Mouse (Mus musculus) midbrain, embryonic 11.5 days (tissue): ENCODE results near the gene Gm21190. TPM values are rescaled to one million over a fixed set of nuclear protein-coding genes. Genes with fewer than 3 reads are reported as not detected.
A peak's percentile ranks its signal among the peaks of the same experiment; 100 is the strongest.
"Not testable (repeated sequence)": the region's sequence is repeated elsewhere in the genome, so short reads cannot be mapped to it uniquely, and the experiment has no call there.

Experiments
- ATAC-seq: fragments of 200-750 bp; cut with Nextera tagmentation; 2 replicates; pipeline ENCODE4 v1.8.0; 2017; ENCODE audit warnings: moderate TSS enrichment, moderate library complexity; ENCODE audit not compliant: low FRiP score
- DNase-seq: peaks from one replicate; pipeline ENCODE4 v3.0.0; 2015; ENCODE audit warnings: low spot score; ENCODE audit errors: missing footprints
- H3K27ac ChIP-seq: fragments of 300-500 bp; sonication (generic); 2 replicates; pipeline ENCODE4 v1.5.1; 2014; ENCODE audit warnings: low read depth, low read length
- H3K27me3 ChIP-seq: fragments of 300-500 bp; sonication (generic); 2 replicates; pipeline ENCODE4 v1.6.1; 2014; ENCODE audit warnings: mild to moderate bottlenecking, low read length, moderate library complexity, mixed read lengths; ENCODE audit not compliant: control insufficient read depth, insufficient read depth
- H3K36me3 ChIP-seq: fragments of 300-500 bp; sonication (generic); 2 replicates; pipeline ENCODE4 v1.6.1; 2014; ENCODE audit warnings: mild to moderate bottlenecking, low read length, moderate library complexity, mixed read lengths; ENCODE audit not compliant: control insufficient read depth, insufficient read depth
- H3K4me1 ChIP-seq: fragments of 300-500 bp; sonication (generic); 2 replicates; pipeline ENCODE4 v1.6.1; 2014; ENCODE audit warnings: low read length; ENCODE audit not compliant: control insufficient read depth, insufficient read depth
- H3K4me2 ChIP-seq: fragments of 300-500 bp; sonication (generic); 2 replicates; pipeline ENCODE4 v1.6.1; 2014; ENCODE audit warnings: mild to moderate bottlenecking, moderate library complexity
- H3K4me3 ChIP-seq: fragments of 300-500 bp; sonication (generic); 2 replicates; pipeline ENCODE4 v1.5.1; 2014; ENCODE audit warnings: low read depth, low read length
- H3K9ac ChIP-seq: fragments of 300-500 bp; sonication (generic); 2 replicates; pipeline ENCODE4 v1.6.1; 2014; ENCODE audit warnings: low read length
- H3K9me3 ChIP-seq: fragments of 300-500 bp; sonication (generic); 2 replicates; pipeline ENCODE4 v1.6.1; 2016; ENCODE audit warnings: low read length; ENCODE audit not compliant: control insufficient read depth
- WGBS: fragments of 180-500 bp; shearing (Covaris S2); extraction: QIAGEN DNeasy Blood & Tissue Kit; methylation state at CpG from one replicate; pipeline ENCODE4 v1.1.7; 2014; 5-methylcytosine and 5-hydroxymethylcytosine counted together
- polyA plus RNA-seq: library from polyadenylated mRNA; unstranded; fragments of >200 nt; fragmentation: Nextera tagmentation; extraction: Ambion mirVana; gene quantifications from 2 replicates; pipeline ENCODE4 v1.2.1, GENCODE M21; 2014

Gene Gm21190
- polyA plus RNA-seq, result not detected in 2 replicates

GRCm38 (mm10) chr5:15529122-15529521, at the start of gene Gm21190:
Gm21190 (minus strand) TSS chr5:15529222.
- not testable (repeated sequence) for H3K4me3 ChIP-seq, H3K9ac ChIP-seq, DNase-seq, ATAC-seq, H3K27me3 ChIP-seq, H3K4me1 ChIP-seq, H3K36me3 ChIP-seq, H3K27ac ChIP-seq, H3K4me2 ChIP-seq
- WGBS, result no CpG with 5 or more reads among the region's 1 CpGs
- H3K9me3 ChIP-seq, result peaks cover 11% of the 10 kb centered on the region

- not testable (repeated sequence) for H3K36me3 ChIP-seq, H3K27me3 ChIP-seq, H3K9me3 ChIP-seq, H3K4me1 ChIP-seq, H3K4me2 ChIP-seq, DNase-seq, ATAC-seq, H3K27ac ChIP-seq, H3K9ac ChIP-seq, H3K4me3 ChIP-seq
- WGBS, result no CpG with 5 or more reads among the region's 1 CpGs
Measured at GRCm38 (mm10) chr5:15577033-15577432, 48.0 kb upstream of the Gm21190 start, which contains the start of gene Gm21083. Gm21083 (plus strand) TSS chr5:15577333.

DNA sequence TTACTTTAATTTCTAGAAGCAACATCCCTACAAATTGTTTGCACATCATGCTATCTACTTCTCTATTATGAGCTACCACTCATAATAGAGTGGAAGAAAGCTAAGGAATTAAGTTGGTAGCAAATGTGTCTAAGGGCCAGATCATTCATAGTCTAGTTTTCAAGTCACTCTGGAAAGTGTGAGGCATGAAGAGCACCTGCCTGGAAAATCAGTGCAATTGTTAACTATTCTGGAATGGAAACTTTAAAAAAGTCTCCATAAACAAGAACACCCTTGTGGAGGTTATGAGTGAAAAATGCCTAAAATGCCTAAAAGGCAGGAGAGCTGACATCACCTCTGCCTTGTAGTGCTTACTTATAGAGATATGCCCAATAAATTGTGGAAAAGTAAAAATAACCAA, 44.7 kb upstream of the Gm21190 start:
- not testable (repeated sequence) for H3K4me3 ChIP-seq, DNase-seq, H3K9ac ChIP-seq, H3K36me3 ChIP-seq, H3K9me3 ChIP-seq, H3K4me1 ChIP-seq, H3K4me2 ChIP-seq, ATAC-seq, H3K27me3 ChIP-seq, H3K27ac ChIP-seq

DNA sequence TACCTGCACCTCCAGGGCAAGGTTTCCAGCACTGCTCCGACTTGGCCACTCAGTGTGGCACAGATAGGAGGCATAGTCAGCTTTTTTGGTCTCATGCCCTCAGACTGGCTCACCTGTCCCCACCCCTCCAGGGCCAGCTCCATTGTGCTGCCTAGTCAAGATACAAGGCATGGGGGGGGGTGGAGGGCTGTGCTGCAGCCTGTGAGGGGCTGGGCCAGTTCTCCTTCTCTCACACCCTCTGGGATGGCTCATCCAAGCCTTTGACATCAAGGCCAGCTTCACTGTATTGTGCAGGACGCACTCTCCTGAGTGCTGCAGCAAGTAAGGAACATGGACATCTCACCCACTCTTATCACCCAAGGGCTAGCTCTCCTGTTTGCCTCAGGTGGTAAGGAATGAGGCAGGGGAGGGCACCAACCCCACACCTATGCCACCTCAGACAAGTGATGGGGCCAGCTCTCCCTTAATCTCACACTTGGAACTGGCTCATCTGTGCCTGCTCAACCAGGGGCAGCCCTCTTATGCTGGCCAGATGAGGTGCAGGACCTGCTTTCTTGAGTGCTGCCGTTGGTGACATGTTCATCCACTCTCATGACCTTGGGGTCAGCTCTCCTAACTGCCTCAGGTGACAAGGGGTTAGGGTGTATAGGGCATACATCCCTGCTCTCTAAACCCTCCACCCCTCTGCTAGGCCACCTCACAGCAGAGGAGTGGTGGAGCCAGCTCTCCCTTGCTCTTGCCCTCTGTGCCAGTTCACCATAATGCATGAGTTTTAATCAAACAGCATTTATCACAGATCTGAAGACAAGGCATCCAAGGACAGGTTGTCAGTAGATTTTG, 32.6 kb upstream of the Gm21190 start:
- H3K4me1 ChIP-seq, H3K27ac ChIP-seq, H3K36me3 ChIP-seq, H3K9me3 ChIP-seq, H3K27me3 ChIP-seq, H3K9ac ChIP-seq, H3K4me3 ChIP-seq, H3K4me2 ChIP-seq: not testable (repeated sequence)
- ATAC-seq (peak; percentile 40; the same call in 1 of the 2 replicates), DNase-seq (peak; percentile 75)
- WGBS, result 86% methylated on average over 3 of the region's 3 CpGs

- WGBS, result 64% methylated on average over 1 of the region's 1 CpGs
- H3K27ac ChIP-seq, H3K4me2 ChIP-seq, H3K9ac ChIP-seq, ATAC-seq, H3K27me3 ChIP-seq, H3K36me3 ChIP-seq, H3K4me1 ChIP-seq, H3K4me3 ChIP-seq, H3K9me3 ChIP-seq, DNase-seq: not testable (repeated sequence)
Measured at GRCm38 (mm10) chr5:15558654-15559053, 29.6 kb upstream of the Gm21190 start.

GRCm38 (mm10) chr5:15549606-15550005, 20.6 kb upstream of the Gm21190 start:
- peak; percentile 89 for DNase-seq
- WGBS, result 17% methylated on average over 3 of the region's 3 CpGs
- not testable (repeated sequence) for ATAC-seq, H3K4me1 ChIP-seq, H3K9me3 ChIP-seq, H3K36me3 ChIP-seq, H3K27me3 ChIP-seq, H3K27ac ChIP-seq, H3K4me3 ChIP-seq, H3K4me2 ChIP-seq, H3K9ac ChIP-seq

- H3K4me1 ChIP-seq, H3K27me3 ChIP-seq, H3K36me3 ChIP-seq, H3K4me2 ChIP-seq, H3K27ac ChIP-seq, H3K9me3 ChIP-seq, H3K4me3 ChIP-seq, ATAC-seq, H3K9ac ChIP-seq: not testable (repeated sequence)
- 48% methylated on average over 1 of the region's 1 CpGs for WGBS
- DNase-seq, result peak; percentile 67
Measured at GRCm38 (mm10) chr5:15549134-15549533, 20.1 kb upstream of the Gm21190 start.

DNA sequence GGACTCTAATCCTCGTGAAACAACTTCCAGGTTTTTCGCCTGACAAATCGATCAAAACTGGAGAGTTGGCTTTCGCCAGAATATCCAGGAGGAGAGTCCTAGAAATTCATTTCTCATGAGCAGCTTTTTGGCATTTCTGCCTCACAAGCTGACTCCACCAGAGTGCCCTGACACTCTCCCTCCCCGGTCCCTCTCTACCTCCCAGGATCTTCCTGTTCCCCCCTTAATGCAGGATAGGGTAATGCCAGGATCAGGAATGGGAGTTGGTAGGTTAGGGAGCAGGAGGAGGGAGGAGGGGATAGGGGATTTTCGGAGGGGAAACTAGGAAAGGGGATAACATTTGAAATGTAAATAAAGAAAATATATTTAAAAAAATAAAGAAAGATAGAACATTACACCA, 19.6 kb upstream of the Gm21190 start:
- H3K9ac ChIP-seq, ATAC-seq, H3K4me1 ChIP-seq, H3K9me3 ChIP-seq, H3K4me3 ChIP-seq, H3K36me3 ChIP-seq, DNase-seq, H3K4me2 ChIP-seq, H3K27ac ChIP-seq, H3K27me3 ChIP-seq: not testable (repeated sequence)
- 81% methylated on average over 6 of the region's 6 CpGs for WGBS

DNA sequence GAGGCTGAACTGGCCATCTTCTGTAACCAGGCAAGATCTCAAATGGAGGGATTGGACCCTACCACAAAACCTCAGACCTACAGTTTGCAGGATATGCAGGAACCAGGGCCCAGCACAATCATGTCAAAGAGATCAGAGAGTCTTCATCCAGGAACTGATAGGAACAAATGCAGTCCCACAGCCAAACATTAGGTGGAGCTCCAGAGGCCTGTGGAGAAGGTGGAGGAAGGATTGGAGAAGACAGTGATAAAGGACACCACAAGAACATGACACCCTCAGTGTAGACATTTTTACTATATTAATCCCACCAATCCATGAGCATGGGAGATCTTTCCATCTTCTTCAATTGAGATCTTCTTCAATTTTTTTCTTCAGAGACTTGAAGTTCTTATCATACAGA, 6.6 kb downstream of the Gm21190 start:
- not testable (repeated sequence) for H3K4me2 ChIP-seq, H3K4me1 ChIP-seq, ATAC-seq

More for the DNA sequence above, 6.6 kb downstream of the Gm21190 start:
- not testable (repeated sequence) for H3K27me3 ChIP-seq, DNase-seq, H3K9ac ChIP-seq, H3K36me3 ChIP-seq, H3K4me3 ChIP-seq, H3K27ac ChIP-seq
- H3K9me3 ChIP-seq, result peaks cover 12% of the 10 kb centered on the region
